Mouse (Mus musculus): ENCODE results near the gene Slc2a12. TPM values are rescaled to one million over a fixed set of nuclear protein-coding genes. Genes with fewer than 3 reads are reported as not detected.

Gene Slc2a12
- polyA plus RNA-seq, 1 experiment, result 0.01 TPM

DNA sequence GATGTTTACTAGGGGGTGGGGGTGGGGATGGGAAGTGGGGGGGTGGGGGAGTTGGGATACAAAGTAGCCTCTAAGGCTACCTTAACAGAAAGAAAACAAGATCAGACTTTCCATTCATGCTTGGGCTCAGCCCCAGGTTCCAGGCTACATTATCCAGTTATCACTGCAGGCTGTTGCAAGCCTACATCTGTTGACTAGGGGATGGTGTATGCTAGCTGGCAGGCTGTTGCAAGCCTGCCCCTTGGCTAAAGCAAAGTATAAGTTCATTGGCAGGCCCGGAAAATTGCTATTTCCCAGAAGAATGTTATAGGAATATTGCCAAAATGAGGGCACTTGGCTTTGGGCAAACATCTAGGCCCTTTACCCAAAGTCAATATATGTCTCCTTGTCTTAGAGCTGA, 16.0 kb upstream of the Slc2a12 start:
- Histone ChIP-seq H3K79me2 (ENCODE audit: control insufficient read depth, insufficient read depth) (no peaks in the 10 kb centered on the region), H3ac (ENCODE audit: control insufficient read depth, insufficient read length) (no peak overlapping the region), H3K36me3 (ENCODE audit: control insufficient read depth, insufficient read depth) (no peaks in the 10 kb centered on the region), H3K4me2 (ENCODE audit: low read depth) (no peak overlapping the region), H3K4me3 (no peak overlapping the region), H3K27me3 (ENCODE audit: control insufficient read depth, insufficient read depth, insufficient read length) (no peaks in the 10 kb centered on the region)
- no peak for TF ChIP-seq MYOG (IDR thresholded peaks at IDR 0.05; ENCODE audit: control insufficient read depth in 1 of 3, insufficient read depth in 1 of 3, insufficient read length in 2 of 3, low read depth in 2 of 3)

DNA sequence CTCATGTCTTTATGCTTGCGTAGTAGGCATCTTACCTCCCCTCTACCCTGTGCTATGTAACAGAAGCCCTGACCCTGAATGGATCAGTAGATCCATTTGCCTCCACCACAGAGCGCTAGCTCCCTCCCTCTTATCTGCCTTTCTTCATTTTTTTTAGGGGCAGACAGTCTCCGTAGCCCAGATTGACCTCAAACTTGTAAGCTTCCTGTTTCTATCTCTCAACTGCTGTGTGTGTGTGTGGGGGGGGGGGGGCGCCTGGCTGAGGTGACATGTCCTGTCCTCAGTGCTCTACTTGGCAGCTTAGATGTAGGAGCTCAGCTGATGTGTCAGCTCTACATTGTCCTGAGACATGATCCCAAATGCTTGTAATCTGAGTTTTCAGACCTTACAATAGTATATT, 13.7 kb upstream of the Slc2a12 start:
- H3K4me2 ChIP-seq (ENCODE audit: low read depth), result no peak overlapping the region
- no peaks in the 10 kb centered on the region for H3K36me3 ChIP-seq (ENCODE audit: control insufficient read depth, insufficient read depth)
- no peak overlapping the region for H3K4me3 ChIP-seq
- H3K27me3 ChIP-seq (ENCODE audit: control insufficient read depth, insufficient read depth, insufficient read length), result no peaks in the 10 kb centered on the region
- no peak overlapping the region for H3ac ChIP-seq (ENCODE audit: control insufficient read depth, insufficient read length)
- no peaks in the 10 kb centered on the region for H3K79me2 ChIP-seq (ENCODE audit: control insufficient read depth, insufficient read depth)
- TF ChIP-seq POLR2AphosphoS2 (IDR thresholded peaks at IDR 0.05; ENCODE audit: insufficient read length, low read depth) (no peak), MYOD1 (IDR thresholded peaks at IDR 0.05; ENCODE audit: control insufficient read depth in 1 of 3, insufficient read length in 2 of 3, low read depth in 2 of 3) (no peak), MYOG (IDR thresholded peaks at IDR 0.05; ENCODE audit: control insufficient read depth in 1 of 3, insufficient read depth in 1 of 3, insufficient read length in 2 of 3, low read depth in 2 of 3) (no peak), USF1 (IDR thresholded peaks at IDR 0.05; ENCODE audit: low read depth) (no peak), REST (IDR thresholded peaks at IDR 0.05; ENCODE audit: insufficient read depth, insufficient read length) (no peak), TCF3 (IDR thresholded peaks at IDR 0.05; ENCODE audit: insufficient read length, low read depth) (no peak), SRF (IDR thresholded peaks at IDR 0.05; ENCODE audit: control insufficient read depth, insufficient read length, low read depth) (no peak), TCF12 (IDR thresholded peaks at IDR 0.05; ENCODE audit: insufficient read depth, poor library complexity, severe bottlenecking) (no peak), MAX (IDR thresholded peaks at IDR 0.05; ENCODE audit: low read depth) (no peak), CEBPB (IDR thresholded peaks at IDR 0.05; ENCODE audit: insufficient read depth, poor library complexity, severe bottlenecking) (no peak), POLR2A (IDR thresholded peaks at IDR 0.05; ENCODE audit: insufficient read length, low read depth) (no peak), E2F4 (IDR thresholded peaks at IDR 0.05; ENCODE audit: insufficient read depth) (no peak)

DNA sequence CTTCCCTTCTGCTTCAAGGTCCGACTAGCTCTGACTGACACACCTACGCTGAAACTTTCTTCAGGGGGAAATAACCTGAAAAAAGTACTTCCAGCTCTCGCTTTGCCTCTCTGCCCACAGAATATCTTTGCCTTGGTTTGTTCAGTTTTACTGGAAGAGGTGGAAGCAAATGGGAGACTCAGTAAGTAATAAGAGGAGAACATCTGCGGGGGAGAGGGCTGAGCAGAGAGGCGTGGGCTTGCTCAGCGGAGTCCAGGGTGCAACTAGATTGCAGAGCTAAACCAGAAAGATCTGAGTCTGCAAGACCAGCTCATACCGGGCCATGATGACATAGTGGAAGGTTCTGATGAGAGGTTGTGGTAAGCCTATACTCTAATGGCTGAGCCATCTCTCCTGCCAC, 13.3 kb upstream of the Slc2a12 start:
- Histone ChIP-seq H3K79me2 (ENCODE audit: control insufficient read depth, insufficient read depth) (no peaks in the 10 kb centered on the region), H3ac (ENCODE audit: control insufficient read depth, insufficient read length) (no peak overlapping the region), H3K4me2 (ENCODE audit: low read depth) (no peak overlapping the region), H3K27me3 (ENCODE audit: control insufficient read depth, insufficient read depth, insufficient read length) (no peaks in the 10 kb centered on the region), H3K4me3 (no peak overlapping the region), H3K36me3 (ENCODE audit: control insufficient read depth, insufficient read depth) (no peaks in the 10 kb centered on the region)
- no peak for TF ChIP-seq REST (IDR thresholded peaks at IDR 0.05; ENCODE audit: insufficient read depth, insufficient read length)
- no peak for TF ChIP-seq USF1 (IDR thresholded peaks at IDR 0.05; ENCODE audit: low read depth)
- TF ChIP-seq MYOG (IDR thresholded peaks at IDR 0.05; ENCODE audit: control insufficient read depth in 1 of 3, insufficient read depth in 1 of 3, insufficient read length in 2 of 3, low read depth in 2 of 3), result no peak
- TF ChIP-seq E2F4 (IDR thresholded peaks at IDR 0.05; ENCODE audit: insufficient read depth), result no peak
- no peak for TF ChIP-seq CEBPB (IDR thresholded peaks at IDR 0.05; ENCODE audit: insufficient read depth, poor library complexity, severe bottlenecking)
- TF ChIP-seq TCF3 (IDR thresholded peaks at IDR 0.05; ENCODE audit: insufficient read length, low read depth), result no peak
- TF ChIP-seq SRF (IDR thresholded peaks at IDR 0.05; ENCODE audit: control insufficient read depth, insufficient read length, low read depth), result no peak

DNA sequence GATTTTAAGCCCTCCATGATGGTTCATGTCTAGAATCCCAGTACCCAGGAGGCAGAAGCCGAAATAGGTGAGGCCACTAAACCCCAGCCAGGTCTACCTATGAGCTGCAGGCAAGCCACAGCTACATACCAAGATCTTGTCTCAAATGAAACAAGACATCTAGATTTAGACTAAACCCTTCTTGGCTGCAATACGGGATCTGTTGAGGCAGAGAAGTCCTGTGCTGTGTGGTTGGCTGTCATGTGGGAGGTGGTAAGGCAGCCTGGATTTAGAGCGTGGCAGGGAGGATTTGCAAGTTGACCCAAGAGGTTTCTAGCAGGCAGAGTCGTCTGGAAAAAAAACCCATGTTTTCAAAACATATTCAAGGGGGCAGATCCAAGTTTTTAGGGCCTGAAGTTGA, 12.9 kb upstream of the Slc2a12 start:
- TF ChIP-seq E2F4 (IDR thresholded peaks at IDR 0.05; ENCODE audit: insufficient read depth), result no peak
- TF ChIP-seq MYOD1 (IDR thresholded peaks at IDR 0.05; ENCODE audit: control insufficient read depth in 1 of 3, insufficient read length in 2 of 3, low read depth in 2 of 3), result no peak
- no peak for TF ChIP-seq MYOG (IDR thresholded peaks at IDR 0.05; ENCODE audit: control insufficient read depth in 1 of 3, insufficient read depth in 1 of 3, insufficient read length in 2 of 3, low read depth in 2 of 3)
- no peak for TF ChIP-seq TCF3 (IDR thresholded peaks at IDR 0.05; ENCODE audit: insufficient read length, low read depth)
- no peak for TF ChIP-seq REST (IDR thresholded peaks at IDR 0.05; ENCODE audit: insufficient read depth, insufficient read length)
- TF ChIP-seq SRF (IDR thresholded peaks at IDR 0.05; ENCODE audit: control insufficient read depth, insufficient read length, low read depth), result no peak
- no peak for TF ChIP-seq CEBPB (IDR thresholded peaks at IDR 0.05; ENCODE audit: insufficient read depth, poor library complexity, severe bottlenecking)
- TF ChIP-seq MAX (IDR thresholded peaks at IDR 0.05; ENCODE audit: low read depth), result no peak
- no peak for TF ChIP-seq POLR2AphosphoS2 (IDR thresholded peaks at IDR 0.05; ENCODE audit: insufficient read length, low read depth)
- TF ChIP-seq POLR2A (IDR thresholded peaks at IDR 0.05; ENCODE audit: insufficient read length, low read depth), result no peak
- no peak for TF ChIP-seq USF1 (IDR thresholded peaks at IDR 0.05; ENCODE audit: low read depth)
- no peak for TF ChIP-seq TCF12 (IDR thresholded peaks at IDR 0.05; ENCODE audit: insufficient read depth, poor library complexity, severe bottlenecking)
- Histone ChIP-seq H3ac (ENCODE audit: control insufficient read depth, insufficient read length) (no peak overlapping the region), H3K4me3 (no peak overlapping the region), H3K79me2 (ENCODE audit: control insufficient read depth, insufficient read depth) (no peaks in the 10 kb centered on the region), H3K27me3 (ENCODE audit: control insufficient read depth, insufficient read depth, insufficient read length) (no peaks in the 10 kb centered on the region), H3K4me2 (ENCODE audit: low read depth) (no peak overlapping the region), H3K36me3 (ENCODE audit: control insufficient read depth, insufficient read depth) (no peaks in the 10 kb centered on the region)

DNA sequence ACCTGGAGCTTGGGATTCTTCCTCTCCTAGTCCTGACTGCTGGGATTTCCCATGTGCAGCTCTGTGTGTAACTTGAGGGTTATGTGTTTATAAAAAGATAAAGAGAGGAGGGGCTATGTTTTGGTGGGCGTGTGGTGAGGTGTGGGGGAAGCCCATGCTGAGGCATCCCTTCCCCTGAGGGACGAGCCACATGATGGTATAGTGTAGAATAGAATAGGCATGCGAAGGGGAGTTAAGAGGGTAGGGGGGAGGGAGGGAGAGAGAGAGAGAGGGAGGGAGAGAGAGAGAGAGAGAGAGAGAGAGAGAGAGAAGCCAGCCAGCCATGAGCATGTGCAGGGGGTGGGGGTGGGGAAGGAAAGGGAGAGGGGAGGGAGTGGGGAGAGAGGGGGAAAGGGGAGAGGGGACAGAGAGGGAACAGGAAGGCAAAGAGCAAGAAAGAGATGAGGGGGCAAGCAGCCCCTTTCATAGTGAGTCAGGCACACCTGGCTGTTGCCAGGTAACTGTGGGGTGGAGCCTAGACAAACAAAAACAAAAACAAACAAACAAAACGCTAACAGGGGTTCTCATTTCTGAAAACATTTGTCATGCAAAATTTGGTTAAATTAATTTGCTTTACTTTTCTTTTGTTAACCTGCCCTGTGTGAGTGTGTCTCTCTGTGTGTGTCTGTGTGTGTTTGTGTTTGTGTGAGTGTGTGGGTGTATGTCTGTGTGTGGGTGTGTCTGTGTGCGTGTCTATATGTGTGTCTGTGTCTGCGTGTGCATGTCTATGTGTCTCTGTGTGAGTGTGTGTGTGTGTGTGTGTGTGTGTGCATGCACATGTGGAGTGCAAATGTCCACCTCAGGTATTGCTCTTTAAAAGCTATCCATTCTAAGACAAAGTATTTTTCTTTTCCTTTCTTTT, 11.2 kb upstream of the Slc2a12 start:
- Histone ChIP-seq H3K27me3 (ENCODE audit: control insufficient read depth, insufficient read depth, insufficient read length) (no peaks in the 10 kb centered on the region), H3K4me2 (ENCODE audit: low read depth) (no peak overlapping the region), H3K36me3 (ENCODE audit: control insufficient read depth, insufficient read depth) (no peaks in the 10 kb centered on the region), H3ac (ENCODE audit: control insufficient read depth, insufficient read length) (no peak overlapping the region), H3K79me2 (ENCODE audit: control insufficient read depth, insufficient read depth) (no peaks in the 10 kb centered on the region), H3K4me3 (no peak overlapping the region)
- TF ChIP-seq CEBPB (IDR thresholded peaks at IDR 0.05; ENCODE audit: insufficient read depth, poor library complexity, severe bottlenecking) (no peak), MYOG (IDR thresholded peaks at IDR 0.05; ENCODE audit: control insufficient read depth in 1 of 3, insufficient read depth in 1 of 3, insufficient read length in 2 of 3, low read depth in 2 of 3) (no peak), USF1 (IDR thresholded peaks at IDR 0.05; ENCODE audit: low read depth) (no peak), SRF (IDR thresholded peaks at IDR 0.05; ENCODE audit: control insufficient read depth, insufficient read length, low read depth) (no peak), POLR2A (IDR thresholded peaks at IDR 0.05; ENCODE audit: insufficient read length, low read depth) (no peak), POLR2AphosphoS2 (IDR thresholded peaks at IDR 0.05; ENCODE audit: insufficient read length, low read depth) (no peak), REST (IDR thresholded peaks at IDR 0.05; ENCODE audit: insufficient read depth, insufficient read length) (no peak), TCF12 (IDR thresholded peaks at IDR 0.05; ENCODE audit: insufficient read depth, poor library complexity, severe bottlenecking) (no peak), E2F4 (IDR thresholded peaks at IDR 0.05; ENCODE audit: insufficient read depth) (no peak), MYOD1 (IDR thresholded peaks at IDR 0.05; ENCODE audit: control insufficient read depth in 1 of 3, insufficient read length in 2 of 3, low read depth in 2 of 3) (no peak), TCF3 (IDR thresholded peaks at IDR 0.05; ENCODE audit: insufficient read length, low read depth) (no peak), MAX (IDR thresholded peaks at IDR 0.05; ENCODE audit: low read depth) (no peak)
